Mouse (Mus musculus): ENCODE results near the gene Fundc2. TPM values are rescaled to one million over a fixed set of nuclear protein-coding genes. Genes with fewer than 3 reads are reported as not detected.

The Fundc2 gene
- 55.5 and 61.6 TPM in 2 replicates for polyA plus RNA-seq (2015; fragmentation: Nextera tagmentation; extraction: Ambion mirVana)

DNA sequence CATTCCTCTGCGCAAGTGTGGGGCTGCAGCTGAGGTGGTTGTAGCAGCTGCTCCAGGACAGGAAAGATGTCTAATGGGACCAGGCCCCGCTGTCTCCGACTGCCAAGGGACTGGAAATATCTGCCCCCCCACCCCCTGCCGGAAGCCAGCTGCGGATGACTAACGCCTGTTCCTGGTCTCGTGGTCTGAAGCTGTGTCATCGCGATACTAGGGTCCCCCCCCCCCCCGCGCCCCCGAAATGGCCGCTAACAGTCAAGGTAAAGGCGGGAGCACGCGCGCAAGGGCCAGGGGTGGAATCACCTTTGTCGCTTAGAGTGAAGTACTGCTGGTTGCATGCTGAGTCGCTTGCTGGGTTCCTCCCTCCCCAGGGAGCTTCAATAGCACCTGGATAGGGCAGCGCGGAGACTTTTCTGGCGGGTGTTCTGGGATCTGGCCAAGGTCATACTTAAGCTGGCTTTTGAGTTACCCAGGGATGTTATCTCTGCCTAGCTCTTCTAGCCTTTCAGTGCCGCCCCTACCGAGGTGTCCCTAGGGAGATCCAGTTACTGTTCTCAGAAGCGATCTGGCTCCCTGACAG lies at the start of gene Fundc2, which contains the start of gene F8:
Fundc2 (plus strand) TSS at position 205 of the 577 bp plus-strand sequence.
F8 (minus strand) TSS at position 421 of the 577 bp plus-strand sequence.

DNA sequence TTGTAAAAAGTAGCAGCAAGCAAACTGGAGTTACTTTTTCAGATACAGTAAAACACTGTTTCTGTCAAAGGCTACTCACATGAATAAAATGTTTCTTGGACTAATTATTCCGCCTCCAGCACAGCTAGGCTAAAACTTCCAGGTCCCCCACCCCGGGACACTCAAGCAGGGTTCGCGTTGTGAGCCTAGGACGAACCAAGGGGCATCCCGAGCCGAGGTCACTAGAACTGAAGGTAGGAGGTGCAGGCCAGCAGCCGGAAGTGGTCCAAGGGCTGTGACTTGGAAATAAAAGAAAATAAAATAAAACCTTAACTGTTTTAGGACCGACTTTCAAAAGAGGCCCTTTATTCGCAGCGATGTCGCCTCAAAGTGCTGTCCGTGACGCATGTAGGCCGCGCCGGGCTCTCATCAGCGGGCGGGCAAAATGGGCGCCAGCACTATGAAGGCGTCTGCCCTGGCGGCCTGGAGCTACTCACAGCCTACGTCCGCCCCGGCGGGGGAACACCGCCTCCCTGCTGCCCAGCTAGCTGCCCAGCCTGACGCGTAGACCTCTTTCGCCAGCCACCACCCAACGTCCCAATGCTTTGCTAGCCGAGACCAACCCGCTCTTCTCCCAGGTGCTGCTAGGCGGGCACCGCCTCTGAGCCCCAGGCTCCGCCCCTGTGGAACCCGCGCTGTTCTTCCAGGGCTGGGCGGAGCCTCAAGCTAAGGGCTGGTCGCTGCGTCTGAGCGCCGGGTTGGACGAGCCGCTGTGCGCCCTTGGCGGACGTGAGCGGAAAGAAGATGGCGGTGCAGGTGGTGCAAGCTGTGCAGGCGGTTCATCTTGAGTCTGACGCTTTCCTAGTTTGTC lies 34.0 kb downstream of the Fundc2 start, which contains the start of the genes Cmc4, Mtcp1 and Brcc3:
Cmc4 (minus strand) TSS at position 649 of the 850 bp plus-strand sequence.
Mtcp1 (minus strand) TSS at position 653 of the 850 bp plus-strand sequence.
Brcc3 (plus strand) TSS at position 693 of the 850 bp plus-strand sequence.

Other genes starting within 250 kb of the Fundc2 start
- not detected in 2 replicates for gene Smim9, start 218.6 kb upstream of the Fundc2 start, polyA plus RNA-seq (2015; fragmentation: Nextera tagmentation; extraction: Ambion mirVana)
- gene F8, start 216 bp downstream of the Fundc2 start, polyA plus RNA-seq (2015; fragmentation: Nextera tagmentation; extraction: Ambion mirVana): 2.6 TPM in 2 replicates
- gene Cmc4, start 34.2 kb downstream of the Fundc2 start, polyA plus RNA-seq (2015; fragmentation: Nextera tagmentation; extraction: Ambion mirVana): 27.4 and 27.9 TPM in 2 replicates
- 7.6 TPM in 2 replicates for gene Mtcp1, start 34.2 kb downstream of the Fundc2 start, polyA plus RNA-seq (2015; fragmentation: Nextera tagmentation; extraction: Ambion mirVana)
- 29.8 and 32.5 TPM in 2 replicates for gene Brcc3, start 34.2 kb downstream of the Fundc2 start, polyA plus RNA-seq (2015; fragmentation: Nextera tagmentation; extraction: Ambion mirVana)
- gene Vbp1, start 131.9 kb downstream of the Fundc2 start, polyA plus RNA-seq (2015; fragmentation: Nextera tagmentation; extraction: Ambion mirVana): 129 and 134 TPM in 2 replicates
- gene Rab39b, start 195.8 kb downstream of the Fundc2 start, polyA plus RNA-seq (2015; fragmentation: Nextera tagmentation; extraction: Ambion mirVana): 0.06 and 0.08 TPM in 2 replicates